Comparison of ENCODE assay signal across 14 mouse cellular contexts in the genomic region with DNA sequence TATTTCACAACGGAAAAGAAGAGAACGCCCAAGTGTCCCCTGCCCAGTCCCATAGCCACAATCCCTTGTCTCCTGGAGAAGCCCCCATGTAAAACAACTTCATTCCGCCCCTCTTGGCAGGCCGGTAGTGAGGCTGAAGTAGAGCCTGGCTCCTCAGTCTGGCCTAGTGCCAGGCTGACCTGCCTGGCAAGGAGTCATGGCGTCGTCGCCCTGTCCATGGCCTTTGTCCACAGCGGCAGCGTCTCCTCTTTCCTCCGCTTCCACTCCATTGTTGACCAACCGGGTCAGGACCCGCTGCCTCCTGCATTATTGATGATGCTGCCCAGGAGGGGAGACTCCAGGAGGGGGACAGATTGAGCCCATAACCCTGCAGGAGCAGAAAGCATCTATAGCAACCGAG. TPM values are rescaled to one million over a fixed set of nuclear protein-coding genes. Genes with fewer than 3 reads are reported as not detected.
DNase-seq lines count a peak whose midpoint lies in the region; ATAC-seq and TF ChIP-seq lines count a peak whose summit lies in the region.
"Had no signal": no experiment of that assay in that cellular context is flagged by ENCODE, and none has a peak within 500 bp of the region (broad histone marks: within the 10 kb centered on the region; RNA-seq: fewer than 3 reads in every experiment).

No protein-coding gene starts in this region.

- no peak for TF ChIP-seq CTCF in hindbrain, postnatal 0 days (IDR thresholded peaks at IDR 0.05; ENCODE audit: low read depth)

- no peaks in the 10 kb centered on the region for H3K9me3 ChIP-seq in hindbrain, embryonic 12.5 days (replicated peaks)
- H3K9me3 ChIP-seq in hindbrain, postnatal 0 days (ENCODE audit: low read length) = no peaks in the 10 kb centered on the region
- H3K9me3 ChIP-seq in neural tube, embryonic 12.5 days = no peaks in the 10 kb centered on the region
- no peaks in the 10 kb centered on the region for H3K9me3 ChIP-seq in neural tube, embryonic 15.5 days (replicated peaks)
- H3K9me3 ChIP-seq: G1E; limb, embryonic 12.5 days had no signal

- peak; percentile 60 to 62 for DNase-seq in cerebellum, postnatal 10 days
- no peak for DNase-seq in cerebellum, adult 9-11 months
- DNase-seq in hindbrain, postnatal 0 days (ENCODE audit: low spot score) = no peak
- no peak for DNase-seq in layer of hippocampus, adult 18-20 months (ENCODE audit: low spot score in 2 of 2)
- DNase-seq in urinary bladder, postnatal 36 days (ENCODE audit: low spot score in 2 of 2) = no peak
- DNase-seq: cerebellum, adult 11 months; thymus, adult 18-20 months had no signal

- H3K9ac ChIP-seq in hindbrain, embryonic 12.5 days = no peak overlapping the region
- H3K9ac ChIP-seq in hindbrain, postnatal 0 days (replicated peaks; ENCODE audit: low read length) = no peak overlapping the region
- H3K9ac ChIP-seq in neural tube, embryonic 12.5 days = no peak overlapping the region
- no peak overlapping the region for H3K9ac ChIP-seq in neural tube, embryonic 15.5 days (replicated peaks)
- H3K9ac ChIP-seq: limb, embryonic 12.5 days had no signal

- H3K4me1 ChIP-seq in hindbrain, embryonic 12.5 days = peaks cover 20% of the 10 kb centered on the region
- H3K4me1 ChIP-seq in hindbrain, postnatal 0 days (ENCODE audit: insufficient read depth, low read length) = 0 out of 2 replicates have a peak, but pooled peaks cover 4% of the 10 kb centered on the region
- peaks cover 13% of the 10 kb centered on the region for H3K4me1 ChIP-seq in neural tube, embryonic 12.5 days
- H3K4me1 ChIP-seq in neural tube, embryonic 15.5 days = peaks cover 20% of the 10 kb centered on the region

- H3K36me3 ChIP-seq in hindbrain, embryonic 12.5 days = no peaks in the 10 kb centered on the region
- no peaks in the 10 kb centered on the region for H3K36me3 ChIP-seq in hindbrain, postnatal 0 days (ENCODE audit: insufficient read depth, low read length)
- H3K36me3 ChIP-seq in neural tube, embryonic 12.5 days = no peaks in the 10 kb centered on the region
- no peaks in the 10 kb centered on the region for H3K36me3 ChIP-seq in neural tube, embryonic 15.5 days

- peaks cover 65% of the 10 kb centered on the region for H3K27me3 ChIP-seq in hindbrain, embryonic 12.5 days
- peaks cover 32% of the 10 kb centered on the region for H3K27me3 ChIP-seq in hindbrain, postnatal 0 days (ENCODE audit: insufficient read depth, low read length)
- H3K27me3 ChIP-seq in neural tube, embryonic 12.5 days (replicated peaks) = peaks cover 54% of the 10 kb centered on the region
- peaks cover 51% of the 10 kb centered on the region for H3K27me3 ChIP-seq in neural tube, embryonic 15.5 days (replicated peaks)

- no peak for ATAC-seq in hindbrain, embryonic 12.5 days (ENCODE audit: low FRiP score)
- no peak for ATAC-seq in hindbrain, postnatal 0 days
- ATAC-seq in neural tube, embryonic 12.5 days (ENCODE audit: low FRiP score, low read depth) = no peak
- ATAC-seq in neural tube, embryonic 15.5 days (ENCODE audit: low FRiP score) = no peak
- ATAC-seq: lung, postnatal 0 days had no signal

- WGBS in hindbrain, embryonic 12.5 days = 35% methylated on average over 13 of the region's 13 CpGs
- WGBS in hindbrain, postnatal 0 days = 37% methylated on average over 13 of the region's 13 CpGs
- 49% methylated on average over 13 of the region's 13 CpGs for WGBS in neural tube, embryonic 12.5 days
- WGBS in neural tube, embryonic 15.5 days = 47% methylated on average over 13 of the region's 13 CpGs

- H3K27ac ChIP-seq in hindbrain, embryonic 12.5 days = no peak overlapping the region
- H3K27ac ChIP-seq in hindbrain, postnatal 0 days = no peak overlapping the region
- no peak overlapping the region for H3K27ac ChIP-seq in neural tube, embryonic 12.5 days
- no peak overlapping the region for H3K27ac ChIP-seq in neural tube, embryonic 15.5 days (replicated peaks)
- H3K27ac ChIP-seq: limb, embryonic 12.5 days had no signal

- H3K4me2 ChIP-seq in hindbrain, embryonic 12.5 days (replicated peaks) = 0 out of 2 replicates have a peak overlapping the region, but pooled peaks have one; percentile 51
- H3K4me2 ChIP-seq in hindbrain, postnatal 0 days (ENCODE audit: low read depth, low read length) = no peak overlapping the region
- H3K4me2 ChIP-seq in neural tube, embryonic 12.5 days (replicated peaks) = peak overlapping the region; percentile 58; the same call in 1 of the 2 replicates
- H3K4me2 ChIP-seq in neural tube, embryonic 15.5 days = no peak overlapping the region

- H3K4me3 ChIP-seq in hindbrain, embryonic 12.5 days = peak overlapping the region; percentile 37; the same call in 1 of the 2 replicates
- H3K4me3 ChIP-seq in hindbrain, postnatal 0 days (ENCODE audit: low read length) = no peak overlapping the region
- no peak overlapping the region for H3K4me3 ChIP-seq in neural tube, embryonic 12.5 days
- no peak overlapping the region for H3K4me3 ChIP-seq in neural tube, embryonic 15.5 days (replicated peaks)
- H3K4me3 ChIP-seq: erythroblast, embryonic 14.5 days had no signal

RNA-seq across cellular contexts. Expression of a gene that starts 0.3 kb away (rescaled TPM):
- 0.05 and 0.12 TPM in 2 replicates for polyA plus RNA-seq in hindbrain, embryonic 12.5 days (2016; fragmentation: Nextera tagmentation; extraction: Ambion mirVana)
- 0.29 and 0.63 TPM in 2 replicates for total RNA-seq in hindbrain, postnatal 0 days (2014; rRNA removed)
- polyA plus RNA-seq in hindbrain, postnatal 0 days (2015; fragmentation: Nextera tagmentation; extraction: Ambion mirVana) = 0.20 and 0.45 TPM in 2 replicates
- 0.11 and 0.19 TPM in 2 replicates for polyA plus RNA-seq in neural tube, embryonic 12.5 days (2016; fragmentation: Nextera tagmentation; extraction: Ambion mirVana)
- polyA plus RNA-seq in neural tube, embryonic 15.5 days (2015; fragmentation: Nextera tagmentation; extraction: Ambion mirVana) = 0.12 and 5.0 TPM in 2 replicates
- under 1 TPM; 0.15 to 0.57 TPM for total RNA-seq in layer of hippocampus, adult 18-20 months (2021)
- polyA plus RNA-seq: erythroblast, embryonic 14.5 days; limb, embryonic 12.5 days had no signal

RNA-seq across cellular contexts. Expression of a gene that starts 34.1 kb away (rescaled TPM):
- polyA plus RNA-seq in hindbrain, embryonic 12.5 days (2016; fragmentation: Nextera tagmentation; extraction: Ambion mirVana) = 4.0 and 6.1 TPM in 2 replicates
- total RNA-seq in hindbrain, postnatal 0 days (2014; rRNA removed) = 1.6 and 2.1 TPM in 2 replicates
- polyA plus RNA-seq in hindbrain, postnatal 0 days (2015; fragmentation: Nextera tagmentation; extraction: Ambion mirVana) = 1.5 and 1.8 TPM in 2 replicates
- polyA plus RNA-seq in neural tube, embryonic 12.5 days (2016; fragmentation: Nextera tagmentation; extraction: Ambion mirVana) = 3.9 and 5.7 TPM in 2 replicates
- 0.97 and 8.8 TPM in 2 replicates for polyA plus RNA-seq in neural tube, embryonic 15.5 days (2015; fragmentation: Nextera tagmentation; extraction: Ambion mirVana)
- total RNA-seq in layer of hippocampus, adult 18-20 months (2021) = 1 to 10 TPM; 2.5 to 3.0 TPM

RNA-seq across cellular contexts. Expression of a gene that starts 41.8 kb away (rescaled TPM):
- polyA plus RNA-seq in hindbrain, embryonic 12.5 days (2016; fragmentation: Nextera tagmentation; extraction: Ambion mirVana) = 2.3 and 4.2 TPM in 2 replicates
- 2.0 and 2.5 TPM in 2 replicates for total RNA-seq in hindbrain, postnatal 0 days (2014; rRNA removed)
- 2.7 and 3.7 TPM in 2 replicates for polyA plus RNA-seq in hindbrain, postnatal 0 days (2015; fragmentation: Nextera tagmentation; extraction: Ambion mirVana)
- polyA plus RNA-seq in neural tube, embryonic 12.5 days (2016; fragmentation: Nextera tagmentation; extraction: Ambion mirVana) = 1.8 and 2.7 TPM in 2 replicates
- 2.2 and 8.1 TPM in 2 replicates for polyA plus RNA-seq in neural tube, embryonic 15.5 days (2015; fragmentation: Nextera tagmentation; extraction: Ambion mirVana)
- total RNA-seq in layer of hippocampus, adult 18-20 months (2021) = under 1 TPM; 0.46 to 0.74 TPM

RNA-seq across cellular contexts. Expression of a gene that starts 43.4 kb away (rescaled TPM):
- 27.1 and 28.8 TPM in 2 replicates for polyA plus RNA-seq in hindbrain, embryonic 12.5 days (2016; fragmentation: Nextera tagmentation; extraction: Ambion mirVana)
- total RNA-seq in hindbrain, postnatal 0 days (2014; rRNA removed) = 22.5 and 34.6 TPM in 2 replicates
- 18.0 and 18.8 TPM in 2 replicates for polyA plus RNA-seq in hindbrain, postnatal 0 days (2015; fragmentation: Nextera tagmentation; extraction: Ambion mirVana)
- 26.4 and 30.7 TPM in 2 replicates for polyA plus RNA-seq in neural tube, embryonic 12.5 days (2016; fragmentation: Nextera tagmentation; extraction: Ambion mirVana)
- 22.0 and 23.7 TPM in 2 replicates for polyA plus RNA-seq in neural tube, embryonic 15.5 days (2015; fragmentation: Nextera tagmentation; extraction: Ambion mirVana)
- 10 to 100 TPM; 11.1 to 11.4 TPM for total RNA-seq in layer of hippocampus, adult 18-20 months (2021)

RNA-seq across cellular contexts. Expression of a gene that starts 44.5 kb away (rescaled TPM):
- 17.2 and 17.9 TPM in 2 replicates for polyA plus RNA-seq in hindbrain, embryonic 12.5 days (2016; fragmentation: Nextera tagmentation; extraction: Ambion mirVana)
- 24.4 and 39.2 TPM in 2 replicates for total RNA-seq in hindbrain, postnatal 0 days (2014; rRNA removed)
- 7.7 and 8.0 TPM in 2 replicates for polyA plus RNA-seq in hindbrain, postnatal 0 days (2015; fragmentation: Nextera tagmentation; extraction: Ambion mirVana)
- 14.4 and 16.7 TPM in 2 replicates for polyA plus RNA-seq in neural tube, embryonic 12.5 days (2016; fragmentation: Nextera tagmentation; extraction: Ambion mirVana)
- 9.8 and 10.2 TPM in 2 replicates for polyA plus RNA-seq in neural tube, embryonic 15.5 days (2015; fragmentation: Nextera tagmentation; extraction: Ambion mirVana)
- total RNA-seq in layer of hippocampus, adult 18-20 months (2021) = 10 to 100 TPM; 19.4 to 19.9 TPM

Comparison
In these comparisons a context has a peak if more than half of its experiments do, and no peak if none do; other contexts are left out.
1. DNase-seq: peak in cerebellum, postnatal 10 days (2 of 2); none in cerebellum, adult 9-11 months (single experiment), hindbrain, postnatal 0 days (single experiment), layer of hippocampus, adult 18-20 months (0 of 2) and urinary bladder, postnatal 36 days (0 of 2).
2. H3K4me2 ChIP-seq: peak in hindbrain, embryonic 12.5 days (single experiment) and neural tube, embryonic 12.5 days (single experiment); none in hindbrain, postnatal 0 days (single experiment) and neural tube, embryonic 15.5 days (single experiment).